Mouse (Mus musculus) intestine, embryonic 16.5 days (tissue): Measurements from ENCODE around the gene Olfr17. TPM values are rescaled to one million over a fixed set of nuclear protein-coding genes. Genes with fewer than 3 reads are reported as not detected.

Experiments
- polyA plus RNA-seq: library from polyadenylated mRNA; unstranded; fragments of >200 nt; fragmentation: Nextera tagmentation; extraction: Ambion mirVana; gene quantifications from 2 replicates; pipeline ENCODE4 v1.2.1, GENCODE M21; 2015

The Olfr17 gene
- polyA plus RNA-seq, 1 experiment from 2014 or later: not detected

Other genes starting within 250 kb of the Olfr17 start
- gene Olfr703, start 249.9 kb upstream of the Olfr17 start, polyA plus RNA-seq: not detected in 2 replicates
- gene Olfr704, start 230.0 kb upstream of the Olfr17 start, polyA plus RNA-seq: not detected in 2 replicates
- gene Olfr705, start 216.3 kb upstream of the Olfr17 start, polyA plus RNA-seq: not detected in 2 replicates
- not detected in 2 replicates for gene Olfr706, start 205.1 kb upstream of the Olfr17 start, polyA plus RNA-seq
- gene Olfr707, start 192.0 kb upstream of the Olfr17 start, polyA plus RNA-seq: not detected in 2 replicates
- gene Olfr1532-ps1, start 185.2 kb upstream of the Olfr17 start, polyA plus RNA-seq: not detected in 2 replicates
- not detected in 2 replicates for gene Olfr709-ps1, start 161.0 kb upstream of the Olfr17 start, polyA plus RNA-seq
- not detected in 2 replicates for gene Olfr710, start 144.9 kb upstream of the Olfr17 start, polyA plus RNA-seq
- gene Olfr6, start 129.3 kb upstream of the Olfr17 start, polyA plus RNA-seq: not detected in 2 replicates
- gene Olfr711, start 117.8 kb upstream of the Olfr17 start, polyA plus RNA-seq: not detected in 2 replicates
- not detected in 2 replicates for gene Olfr2, start 87.1 kb upstream of the Olfr17 start, polyA plus RNA-seq
- gene Olfr713, start 62.0 kb upstream of the Olfr17 start, polyA plus RNA-seq: not detected in 2 replicates
- not detected in 2 replicates for gene Olfr714, start 22.2 kb upstream of the Olfr17 start, polyA plus RNA-seq
- gene Olfr715b, start 17.1 kb downstream of the Olfr17 start, polyA plus RNA-seq: not detected in 2 replicates
- not detected in 2 replicates for gene Olfr715, start 37.9 kb downstream of the Olfr17 start, polyA plus RNA-seq
- not detected in 2 replicates for gene Olfr716, start 45.1 kb downstream of the Olfr17 start, polyA plus RNA-seq
- gene Nlrp14, start 73.8 kb downstream of the Olfr17 start, polyA plus RNA-seq: not detected in 2 replicates
- gene Rbmxl2, start 116.2 kb downstream of the Olfr17 start, polyA plus RNA-seq: not detected in 2 replicates